Mouse (Mus musculus) intestine, embryonic 15.5 days (tissue): ENCODE data around the gene Fndc3b. TPM values are rescaled to one million over a fixed set of nuclear protein-coding genes. Genes with fewer than 3 reads are reported as not detected.

Source experiments
- ATAC-seq: fragments of 200-750 bp; cut with Nextera tagmentation; 2 replicates; pipeline ENCODE4 v1.8.0; 2017; ENCODE audit warnings: moderate TSS enrichment, moderate library complexity
- H3K27ac ChIP-seq: fragments of 300-500 bp; sonication (generic); 2 replicates; pipeline ENCODE4 v1.5.1; 2015; ENCODE audit warnings: mild to moderate bottlenecking, inconsistent platforms
- H3K27me3 ChIP-seq: fragments of 300-500 bp; sonication (generic); replicated peaks from 2 replicates; pipeline ENCODE4 v1.6.1; 2015; ENCODE audit warnings: inconsistent platforms
- H3K36me3 ChIP-seq: fragments of 300-500 bp; sonication (generic); 2 replicates; pipeline ENCODE4 v1.6.1; 2015; ENCODE audit warnings: inconsistent platforms
- H3K4me1 ChIP-seq: fragments of 300-500 bp; sonication (generic); replicated peaks from 2 replicates; pipeline ENCODE4 v1.6.1; 2015; ENCODE audit warnings: inconsistent platforms
- H3K4me2 ChIP-seq: fragments of 300-500 bp; sonication (generic); replicated peaks from 2 replicates; pipeline ENCODE4 v1.6.1; 2015; ENCODE audit warnings: mild to moderate bottlenecking, inconsistent platforms
- H3K4me3 ChIP-seq: fragments of 300-500 bp; sonication (generic); replicated peaks from 2 replicates; pipeline ENCODE4 v1.5.1; 2015; ENCODE audit warnings: inconsistent platforms
- H3K9ac ChIP-seq: fragments of 300-500 bp; sonication (generic); 2 replicates; pipeline ENCODE4 v1.6.1; 2015; ENCODE audit warnings: inconsistent platforms
- H3K9me3 ChIP-seq: fragments of 300-500 bp; sonication (generic); 2 replicates; pipeline ENCODE4 v1.6.1; 2016; ENCODE audit warnings: inconsistent platforms
- WGBS: fragments of 180-500 bp; shearing (Covaris S2); methylation state at CpG from one replicate; pipeline ENCODE4 v1.1.7; 2015; 5-methylcytosine and 5-hydroxymethylcytosine counted together
- polyA plus RNA-seq: library from polyadenylated mRNA; unstranded; fragments of >200 nt; fragmentation: Nextera tagmentation; extraction: Ambion mirVana; gene quantifications from 2 replicates; pipeline ENCODE4 v1.2.1, GENCODE M21; 2015

Fndc3b gene
- polyA plus RNA-seq, 1 experiment from 2014 or later, result 20.1 TPM

DNA sequence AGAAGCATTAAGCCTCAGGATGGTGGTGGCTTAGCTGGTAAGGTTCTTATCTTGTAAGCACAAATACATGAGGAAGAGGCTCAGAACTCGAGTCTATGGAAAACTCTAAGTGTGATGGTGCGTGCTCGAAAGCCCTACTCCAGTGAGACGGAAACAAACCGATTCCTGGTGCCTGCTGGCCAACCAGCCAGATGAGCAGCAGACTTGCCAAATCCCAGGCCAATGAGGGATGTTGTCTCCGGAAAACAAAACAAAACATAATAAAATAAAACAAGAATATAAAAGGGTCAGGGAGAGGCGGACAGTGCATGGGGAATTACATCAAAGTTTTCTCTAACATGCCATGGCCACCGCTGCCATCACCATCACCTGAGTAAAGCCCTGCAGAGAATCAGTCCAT lies 84.8 kb downstream of the Fndc3b start:
- Histone ChIP-seq H3K27ac (no peak overlapping the region), H3K4me3 (no peak overlapping the region), H3K36me3 (no peaks in the 10 kb centered on the region), H3K27me3 (no peaks in the 10 kb centered on the region), H3K9me3 (no peaks in the 10 kb centered on the region), H3K4me1 (0 out of 2 replicates have a peak, but pooled peaks cover 4% of the 10 kb centered on the region), H3K4me2 (no peak overlapping the region), H3K9ac (no peak overlapping the region)
- 87% methylated on average over 8 of the region's 8 CpGs for WGBS
- no peak for ATAC-seq

DNA sequence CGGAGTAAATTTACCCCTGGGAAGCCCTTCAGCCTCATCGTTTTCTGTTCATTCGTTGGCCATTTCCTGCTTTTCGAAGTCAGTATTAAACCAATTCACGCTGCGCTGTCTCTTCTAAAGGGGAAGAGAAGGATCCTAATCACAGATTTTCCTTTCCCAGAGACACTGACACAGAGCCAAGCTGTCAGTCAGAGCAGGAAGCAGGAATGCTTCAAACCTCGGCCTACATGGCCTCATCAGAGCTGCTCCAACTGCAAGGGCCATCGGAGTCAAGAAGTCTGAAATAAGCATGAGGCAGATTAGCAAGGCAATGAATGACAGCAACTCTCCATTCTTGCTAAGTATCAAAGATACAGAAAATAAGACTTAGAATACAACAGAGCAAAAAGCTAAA lies 85.5 kb downstream of the Fndc3b start:
- H3K27ac ChIP-seq, result no peak overlapping the region
- no peaks in the 10 kb centered on the region for H3K36me3 ChIP-seq
- no peaks in the 10 kb centered on the region for H3K4me1 ChIP-seq
- no peak overlapping the region for H3K4me2 ChIP-seq
- ATAC-seq, result no peak
- no peak overlapping the region for H3K9ac ChIP-seq
- 68% methylated on average over 8 of the region's 8 CpGs for WGBS
- no peaks in the 10 kb centered on the region for H3K27me3 ChIP-seq
- no peak overlapping the region for H3K4me3 ChIP-seq
- no peaks in the 10 kb centered on the region for H3K9me3 ChIP-seq

DNA sequence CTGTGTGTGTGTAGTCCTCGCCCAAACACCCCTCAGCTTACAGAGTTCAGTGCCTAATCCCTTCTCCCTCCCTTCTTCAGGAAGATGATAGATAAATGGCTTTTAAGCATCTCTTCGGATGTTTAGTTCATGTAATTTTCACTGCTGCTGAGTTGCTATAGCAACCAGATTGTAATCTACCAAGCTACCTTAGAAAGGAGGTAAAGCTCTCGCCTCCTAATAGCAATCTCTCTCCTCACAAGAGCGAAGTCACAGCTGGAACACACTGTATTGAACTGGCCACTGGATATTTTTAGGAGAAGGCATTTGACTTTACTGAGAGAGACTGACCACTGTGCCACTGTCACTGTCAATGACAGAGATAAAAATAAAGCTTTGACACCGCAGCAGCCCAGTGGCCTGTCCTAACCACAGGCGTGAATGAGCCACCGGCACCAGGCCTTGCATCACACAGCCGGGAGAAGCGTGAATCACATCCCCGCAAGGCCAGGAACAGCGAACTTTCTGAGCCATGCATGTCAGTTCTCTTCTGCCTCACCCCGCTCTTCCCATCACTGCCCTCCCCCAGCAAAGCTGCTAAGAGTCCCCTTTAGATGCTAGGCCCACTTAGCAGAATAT lies 86.0 kb downstream of the Fndc3b start:
- Histone ChIP-seq H3K9me3 (no peaks in the 10 kb centered on the region), H3K36me3 (no peaks in the 10 kb centered on the region), H3K9ac (no peak overlapping the region), H3K27me3 (no peaks in the 10 kb centered on the region), H3K4me3 (no peak overlapping the region), H3K27ac (no peak overlapping the region), H3K4me2 (no peak overlapping the region), H3K4me1 (no peaks in the 10 kb centered on the region)
- WGBS, result 82% methylated on average over 12 of the region's 12 CpGs
- ATAC-seq, result no peak

DNA sequence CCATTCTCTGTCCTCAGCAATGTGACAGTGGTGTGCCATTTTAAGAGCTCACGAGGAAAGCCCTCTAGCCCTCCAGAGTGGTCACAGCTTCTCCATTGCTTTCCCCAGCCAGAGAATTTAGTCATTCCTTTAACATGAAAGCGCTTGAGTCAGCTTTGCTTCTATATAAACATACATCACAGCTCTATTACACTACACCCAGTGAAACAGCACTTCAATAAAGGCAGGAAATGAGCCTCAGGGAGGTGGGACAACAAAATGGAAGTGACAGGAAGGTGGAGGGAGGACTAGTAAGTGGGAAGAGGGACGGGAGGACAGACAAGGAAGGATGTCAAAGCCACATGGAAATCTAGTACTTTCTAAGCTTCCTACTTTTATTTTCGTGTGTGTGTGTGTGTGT lies 88.7 kb downstream of the Fndc3b start:
- H3K4me1 ChIP-seq, result peaks cover 8% of the 10 kb centered on the region
- H3K9me3 ChIP-seq, result no peaks in the 10 kb centered on the region
- H3K27me3 ChIP-seq, result no peaks in the 10 kb centered on the region
- ATAC-seq, result no peak
- no peak overlapping the region for H3K27ac ChIP-seq
- 55% methylated on average over 4 of the region's 4 CpGs for WGBS
- no peaks in the 10 kb centered on the region for H3K36me3 ChIP-seq
- no peak overlapping the region for H3K4me2 ChIP-seq
- H3K4me3 ChIP-seq, result no peak overlapping the region
- no peak overlapping the region for H3K9ac ChIP-seq

DNA sequence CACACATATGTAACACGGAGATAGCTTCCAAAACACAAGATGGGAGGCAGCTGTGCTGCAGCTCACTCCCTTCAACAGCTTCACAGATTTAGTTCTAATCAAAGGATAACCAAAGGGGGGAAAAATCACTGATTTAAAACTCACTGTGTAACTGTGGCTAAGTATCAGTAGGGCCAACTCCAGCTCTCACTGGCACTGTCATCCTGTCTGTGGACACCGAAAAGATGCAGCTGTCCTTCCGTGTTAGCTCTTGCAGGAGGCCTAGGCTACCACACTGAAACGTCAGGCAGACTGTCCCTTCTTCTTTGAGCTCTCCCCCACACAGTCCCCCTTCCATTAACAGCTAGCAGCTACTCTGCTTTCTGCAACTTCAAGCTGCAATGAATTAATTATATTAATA lies 89.9 kb downstream of the Fndc3b start:
- Histone ChIP-seq H3K27me3 (no peaks in the 10 kb centered on the region), H3K4me2 (no peak overlapping the region), H3K4me1 (peaks cover 16% of the 10 kb centered on the region), H3K9me3 (no peaks in the 10 kb centered on the region), H3K36me3 (no peaks in the 10 kb centered on the region), H3K4me3 (no peak overlapping the region), H3K9ac (no peak overlapping the region), H3K27ac (no peak overlapping the region)
- WGBS, result 63% methylated on average over 4 of the region's 4 CpGs
- no peak for ATAC-seq

DNA sequence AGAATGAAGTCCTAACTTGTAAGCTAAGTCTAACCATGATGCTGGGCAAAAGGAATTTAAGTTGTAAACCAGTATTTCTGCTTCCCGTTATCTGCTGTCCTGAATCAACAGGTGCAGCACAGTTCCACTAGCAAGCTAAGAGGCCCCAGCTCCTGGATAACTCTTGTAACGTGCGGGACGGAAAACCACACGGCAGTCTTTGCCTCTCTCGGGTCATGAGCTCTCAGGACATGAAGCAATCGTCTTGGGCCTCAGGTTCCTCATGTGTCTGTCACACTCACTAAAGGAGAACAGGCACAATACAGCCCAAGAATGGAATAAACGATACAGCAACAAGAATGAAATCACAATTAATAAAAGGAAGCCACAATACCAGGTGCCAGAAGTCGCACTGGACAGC lies 93.4 kb downstream of the Fndc3b start:
- Histone ChIP-seq H3K9ac (no peak overlapping the region), H3K27ac (0 out of 2 replicates have a peak overlapping the region, but pooled peaks have one; percentile 2), H3K4me1 (peaks cover 20% of the 10 kb centered on the region), H3K4me2 (no peak overlapping the region), H3K9me3 (no peaks in the 10 kb centered on the region), H3K27me3 (no peaks in the 10 kb centered on the region), H3K36me3 (0 out of 2 replicates have a peak, but pooled peaks cover 2% of the 10 kb centered on the region), H3K4me3 (no peak overlapping the region)
- 55% methylated on average over 9 of the region's 9 CpGs for WGBS
- no peak for ATAC-seq

DNA sequence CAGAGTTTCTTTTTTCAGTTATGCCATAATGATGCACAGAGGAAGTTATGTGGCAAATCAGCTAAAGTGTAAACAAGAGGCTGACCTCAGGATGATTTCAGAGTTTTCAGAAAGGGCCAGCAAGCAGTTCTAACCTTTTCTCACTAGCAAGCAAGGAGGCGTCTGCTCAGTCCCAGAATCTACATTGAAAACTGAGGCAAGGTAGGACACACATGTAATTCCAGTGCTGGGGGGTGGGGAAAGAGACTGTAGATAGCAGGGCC lies 93.9 kb downstream of the Fndc3b start:
- Histone ChIP-seq H3K36me3 (0 out of 2 replicates have a peak, but pooled peaks cover 2% of the 10 kb centered on the region), H3K27me3 (no peaks in the 10 kb centered on the region), H3K27ac (0 out of 2 replicates have a peak overlapping the region, but pooled peaks have one; percentile 2), H3K4me3 (no peak overlapping the region), H3K4me2 (no peak overlapping the region), H3K9me3 (no peaks in the 10 kb centered on the region), H3K9ac (no peak overlapping the region), H3K4me1 (peaks cover 20% of the 10 kb centered on the region)
- 52% methylated on average over 1 of the region's 1 CpGs for WGBS
- ATAC-seq, result no peak; the same call in 1 of the 2 replicates

DNA sequence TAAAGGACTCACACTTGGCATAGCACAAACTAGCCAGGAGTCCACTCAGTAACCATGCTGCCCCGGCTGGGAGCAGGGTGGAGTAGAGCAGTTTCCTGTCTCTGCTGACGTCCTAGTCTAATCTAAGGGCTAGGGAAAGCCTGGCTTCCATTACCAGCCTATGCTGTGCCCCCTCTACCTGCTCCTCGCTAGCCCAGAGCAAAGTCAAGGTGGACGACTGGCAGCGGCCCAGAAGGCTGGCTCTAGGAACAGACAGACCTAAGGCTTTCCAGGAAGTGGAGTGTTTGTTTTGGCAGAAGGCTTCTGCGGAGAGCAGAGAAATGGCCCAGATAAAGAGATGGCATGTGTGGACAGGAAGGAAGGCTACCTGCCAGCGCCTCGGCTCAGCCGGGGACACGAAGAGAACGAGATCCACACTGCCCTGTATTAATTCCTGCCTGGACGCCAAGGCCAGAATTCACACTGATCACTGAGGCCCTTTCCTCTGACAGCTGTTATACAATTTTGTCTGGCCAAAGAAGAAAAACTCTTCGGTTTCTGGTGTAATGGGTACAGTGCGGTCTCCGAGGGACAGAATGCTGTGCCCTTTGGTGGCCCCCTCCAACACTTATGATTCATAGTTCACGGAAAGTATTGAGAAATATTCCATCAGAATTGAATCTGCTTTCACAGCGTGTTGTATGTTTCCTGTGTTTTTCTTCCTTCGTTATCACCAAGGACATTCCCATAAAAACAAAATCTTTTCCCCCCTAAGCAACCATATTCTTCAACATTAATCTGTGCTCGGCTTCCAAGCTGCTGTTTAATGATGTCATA lies 94.5 kb downstream of the Fndc3b start:
- 0 out of 2 replicates have a peak, but pooled peaks cover 2% of the 10 kb centered on the region for H3K36me3 ChIP-seq
- H3K4me3 ChIP-seq, result no peak overlapping the region
- H3K4me1 ChIP-seq, result peaks cover 20% of the 10 kb centered on the region
- no peak overlapping the region for H3K27ac ChIP-seq
- no peak overlapping the region for H3K9ac ChIP-seq
- ATAC-seq, result peak; percentile 67
- no peak overlapping the region; the same call in 1 of the 2 replicates for H3K4me2 ChIP-seq
- WGBS, result 40% methylated on average over 19 of the region's 19 CpGs
- no peaks in the 10 kb centered on the region for H3K27me3 ChIP-seq
- no peaks in the 10 kb centered on the region for H3K9me3 ChIP-seq

DNA sequence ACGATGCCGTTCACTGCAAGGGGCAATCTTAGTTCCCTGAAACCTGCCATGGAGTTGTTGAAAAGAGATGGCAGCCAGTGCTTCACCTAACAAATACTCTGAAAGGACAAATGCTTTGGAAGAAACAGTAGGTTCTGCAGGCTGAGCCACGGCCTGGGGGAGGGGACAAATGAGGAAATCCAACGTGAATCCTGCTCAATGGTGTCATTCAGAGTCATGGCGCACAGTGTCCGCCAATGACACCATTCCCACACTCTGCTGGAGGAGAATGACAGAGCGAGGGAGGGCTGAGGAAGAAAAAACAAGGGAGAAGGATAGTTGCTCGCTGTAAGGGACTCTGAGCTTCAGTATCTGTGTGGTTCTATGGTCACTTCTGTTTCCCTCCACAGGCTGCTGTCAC lies 95.6 kb downstream of the Fndc3b start:
- H3K4me1 ChIP-seq, result peaks cover 24% of the 10 kb centered on the region
- no peak for ATAC-seq
- H3K4me2 ChIP-seq, result no peak overlapping the region
- H3K9ac ChIP-seq, result no peak overlapping the region
- 0 out of 2 replicates have a peak, but pooled peaks cover 2% of the 10 kb centered on the region for H3K36me3 ChIP-seq
- H3K27me3 ChIP-seq, result no peaks in the 10 kb centered on the region
- no peak overlapping the region for H3K27ac ChIP-seq
- WGBS, result 64% methylated on average over 8 of the region's 8 CpGs
- H3K4me3 ChIP-seq, result no peak overlapping the region
- H3K9me3 ChIP-seq, result no peaks in the 10 kb centered on the region

DNA sequence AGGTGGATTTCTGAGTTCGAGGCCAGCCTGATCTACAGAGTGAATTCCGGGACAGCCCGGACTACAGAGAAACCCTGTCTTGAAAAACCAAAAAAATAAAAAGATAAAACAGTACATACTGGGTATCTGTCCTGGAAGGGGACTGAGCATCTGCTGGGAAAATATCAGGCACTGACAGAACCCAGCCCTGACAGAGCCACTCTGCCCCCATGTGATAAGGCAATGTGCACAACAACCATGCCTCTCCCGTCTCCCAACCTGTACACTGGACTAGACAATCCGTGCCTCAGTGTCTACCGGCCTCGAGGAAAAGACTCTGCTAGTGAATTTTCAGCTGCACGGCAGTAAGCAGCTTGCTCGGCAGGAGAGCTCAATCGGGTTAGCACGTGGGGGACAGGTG lies 97.3 kb downstream of the Fndc3b start:
- Histone ChIP-seq H3K4me1 (peaks cover 24% of the 10 kb centered on the region), H3K27me3 (no peaks in the 10 kb centered on the region)
- WGBS, result 89% methylated on average over 11 of the region's 11 CpGs

DNA sequence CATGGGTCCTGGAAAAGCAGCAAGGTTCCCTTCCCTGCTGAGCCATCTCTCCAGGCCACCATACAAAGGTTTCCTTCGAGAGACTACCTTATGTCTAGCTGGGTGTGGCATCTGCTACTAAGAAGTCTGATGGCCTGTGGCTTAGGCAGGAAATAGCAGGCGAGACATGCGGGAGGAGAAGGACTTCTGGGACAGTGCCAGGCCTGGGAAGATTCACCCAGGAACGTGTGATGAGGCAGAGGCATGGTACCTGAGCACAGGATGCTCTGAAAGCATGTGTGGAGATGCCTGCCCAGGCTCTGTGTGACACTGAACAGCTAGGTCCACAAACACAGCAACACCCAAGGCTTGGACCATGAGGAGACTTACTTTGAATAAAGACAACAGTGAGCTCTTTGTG lies 98.1 kb downstream of the Fndc3b start:
- H3K27me3 ChIP-seq, result no peaks in the 10 kb centered on the region
- no peak overlapping the region for H3K27ac ChIP-seq
- ATAC-seq, result no peak
- H3K4me3 ChIP-seq, result no peak overlapping the region
- peaks cover 27% of the 10 kb centered on the region for H3K4me1 ChIP-seq
- H3K9me3 ChIP-seq, result no peaks in the 10 kb centered on the region
- 0 out of 2 replicates have a peak, but pooled peaks cover 2% of the 10 kb centered on the region for H3K36me3 ChIP-seq
- no peak overlapping the region for H3K4me2 ChIP-seq
- WGBS, result 44% methylated on average over 4 of the region's 4 CpGs
- no peak overlapping the region for H3K9ac ChIP-seq

More for the DNA sequence above, 97.3 kb downstream of the Fndc3b start:
- Histone ChIP-seq H3K4me3 (no peak overlapping the region), H3K36me3 (0 out of 2 replicates have a peak, but pooled peaks cover 2% of the 10 kb centered on the region), H3K9me3 (no peaks in the 10 kb centered on the region), H3K4me2 (no peak overlapping the region), H3K27ac (no peak overlapping the region), H3K9ac (no peak overlapping the region)
- no peak for ATAC-seq

DNA sequence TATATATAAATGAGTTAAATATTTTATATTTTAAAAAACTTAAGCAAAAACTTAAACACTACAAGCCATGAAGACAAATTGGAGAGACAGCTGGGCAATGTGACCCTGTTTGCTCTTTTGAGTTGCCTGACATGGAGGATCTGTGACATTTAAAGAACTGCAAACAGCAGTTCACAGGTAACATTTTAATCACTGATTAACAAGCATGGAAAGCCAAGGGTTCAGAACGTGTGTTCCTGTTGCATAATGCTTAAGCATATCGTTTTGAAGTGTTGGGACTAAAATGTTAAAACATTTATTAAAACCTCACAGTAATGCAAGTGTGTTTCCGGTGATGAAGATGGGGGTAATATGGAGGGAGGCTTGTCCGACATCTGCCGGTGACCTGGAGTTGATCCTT lies 99.1 kb downstream of the Fndc3b start:
- Histone ChIP-seq H3K4me2 (no peak overlapping the region), H3K27ac (no peak overlapping the region), H3K36me3 (0 out of 2 replicates have a peak, but pooled peaks cover 2% of the 10 kb centered on the region), H3K27me3 (no peaks in the 10 kb centered on the region), H3K4me3 (no peak overlapping the region), H3K4me1 (peaks cover 28% of the 10 kb centered on the region), H3K9me3 (no peaks in the 10 kb centered on the region), H3K9ac (no peak overlapping the region)
- WGBS, result 87% methylated on average over 5 of the region's 5 CpGs
- ATAC-seq, result no peak

DNA sequence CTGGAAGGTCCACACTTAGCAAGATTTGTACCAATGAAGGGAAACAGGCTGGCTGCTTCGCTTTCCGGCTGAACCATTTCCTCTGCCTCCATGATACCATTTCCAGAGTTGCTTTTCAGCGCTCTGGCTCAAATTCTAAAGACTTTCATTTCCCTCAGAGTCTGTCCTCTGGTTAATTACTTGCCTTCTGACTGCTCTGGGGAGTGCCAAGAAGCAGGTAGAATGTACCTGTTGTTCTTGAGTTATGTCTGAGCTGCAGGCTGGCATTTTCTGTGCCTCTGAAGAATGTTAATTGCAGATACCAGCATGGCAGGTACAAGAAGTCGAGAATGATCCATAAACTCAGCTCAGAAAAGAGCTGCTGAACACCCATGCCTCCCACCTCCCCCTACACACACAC lies 100.6 kb downstream of the Fndc3b start:
- no peak overlapping the region for H3K27ac ChIP-seq
- ATAC-seq, result no peak
- 77% methylated on average over 4 of the region's 4 CpGs for WGBS

More for the DNA sequence above, 100.6 kb downstream of the Fndc3b start:
- no peak overlapping the region for H3K4me2 ChIP-seq
- 0 out of 2 replicates have a peak, but pooled peaks cover 2% of the 10 kb centered on the region for H3K36me3 ChIP-seq
- peaks cover 22% of the 10 kb centered on the region for H3K4me1 ChIP-seq
- H3K9me3 ChIP-seq, result no peaks in the 10 kb centered on the region
- no peaks in the 10 kb centered on the region for H3K27me3 ChIP-seq
- H3K4me3 ChIP-seq, result no peak overlapping the region
- H3K9ac ChIP-seq, result no peak overlapping the region
